Mouse (Mus musculus) liver, embryonic 15.5 days (tissue): ENCODE results near the gene Camkmt. TPM values are rescaled to one million over a fixed set of nuclear protein-coding genes. Genes with fewer than 3 reads are reported as not detected.

Experiments used
- ATAC-seq: fragments of 200-750 bp; cut with Nextera tagmentation; 2 replicates; pipeline ENCODE4 v1.8.0; 2017; ENCODE audit warnings: moderate number of reproducible peaks, mild to moderate bottlenecking, moderate library complexity; ENCODE audit not compliant: insufficient read depth
- H3K27ac ChIP-seq: fragments of 300-500 bp; sonication (generic); replicated peaks from 2 replicates; pipeline ENCODE4 v1.5.1; 2015; ENCODE audit warnings: mild to moderate bottlenecking, inconsistent platforms
- H3K27me3 ChIP-seq: fragments of 300-500 bp; sonication (generic); 2 replicates; pipeline ENCODE4 v1.6.1; 2015; ENCODE audit warnings: mild to moderate bottlenecking, inconsistent platforms
- H3K36me3 ChIP-seq: fragments of 300-500 bp; sonication (generic); replicated peaks from 2 replicates; pipeline ENCODE4 v1.6.1; 2015; ENCODE audit warnings: moderate library complexity, mild to moderate bottlenecking, inconsistent platforms
- H3K4me1 ChIP-seq: fragments of 300-500 bp; sonication (generic); replicated peaks from 2 replicates; pipeline ENCODE4 v1.6.1; 2015; ENCODE audit warnings: inconsistent platforms
- H3K4me2 ChIP-seq: fragments of 300-500 bp; sonication (generic); 2 replicates; pipeline ENCODE4 v1.6.1; 2015; ENCODE audit warnings: moderate library complexity, mild to moderate bottlenecking, inconsistent platforms
- H3K4me3 ChIP-seq: fragments of 300-500 bp; sonication (generic); replicated peaks from 2 replicates; pipeline ENCODE4 v1.5.1; 2015; ENCODE audit warnings: mild to moderate bottlenecking, inconsistent platforms
- H3K9ac ChIP-seq: fragments of 300-500 bp; sonication (generic); 2 replicates; pipeline ENCODE4 v1.6.1; 2015; ENCODE audit warnings: moderate library complexity, mild to moderate bottlenecking, inconsistent platforms
- H3K9me3 ChIP-seq: fragments of 300-500 bp; sonication (generic); replicated peaks from 2 replicates; pipeline ENCODE4 v1.6.1; 2016; ENCODE audit warnings: inconsistent platforms
- WGBS: fragments of 180-500 bp; shearing (Covaris S2); methylation state at CpG from one replicate; pipeline ENCODE4 v1.1.7; 2015; ENCODE audit warnings: mixed read lengths; ENCODE audit not compliant: insufficient replicate concordance; 5-methylcytosine and 5-hydroxymethylcytosine counted together
- polyA plus RNA-seq: library from polyadenylated mRNA; unstranded; fragments of >200 nt; fragmentation: Nextera tagmentation; extraction: Ambion mirVana; gene quantifications from 2 replicates; pipeline ENCODE4 v1.2.1, GENCODE M21; 2015

Gene Camkmt
- polyA plus RNA-seq, 1 experiment from 2014 or later, result 2.7 TPM

- no peaks in the 10 kb centered on the region for H3K36me3 ChIP-seq
- WGBS, result 59% methylated on average over 6 of the region's 6 CpGs
- ATAC-seq, result no peak
- no peak overlapping the region for H3K27ac ChIP-seq
- no peak overlapping the region for H3K4me3 ChIP-seq
- H3K4me1 ChIP-seq, result no peaks in the 10 kb centered on the region
- no peaks in the 10 kb centered on the region for H3K27me3 ChIP-seq
- no peaks in the 10 kb centered on the region for H3K9me3 ChIP-seq
- H3K9ac ChIP-seq, result no peak overlapping the region
- H3K4me2 ChIP-seq, result no peak overlapping the region
These were observed 201.9 kb downstream of the Camkmt start for GRCm38 (mm10) chr17:85292276-85292675.

- 78% methylated on average over 3 of the region's 3 CpGs for WGBS
- Histone ChIP-seq H3K27ac (no peak overlapping the region), H3K9ac (no peak overlapping the region), H3K36me3 (no peaks in the 10 kb centered on the region), H3K27me3 (no peaks in the 10 kb centered on the region), H3K4me1 (no peaks in the 10 kb centered on the region), H3K4me3 (no peak overlapping the region), H3K4me2 (no peak overlapping the region), H3K9me3 (no peaks in the 10 kb centered on the region)
- ATAC-seq, result no peak
These were observed 213.3 kb downstream of the Camkmt start for GRCm38 (mm10) chr17:85303686-85304085.

GRCm38 (mm10) chr17:85308566-85308965 is 218.2 kb downstream of the Camkmt start:
- no peak for ATAC-seq
- 79% methylated on average over 7 of the region's 7 CpGs for WGBS
- H3K27ac ChIP-seq, result no peak overlapping the region
- no peak overlapping the region for H3K4me3 ChIP-seq
- H3K4me1 ChIP-seq, result no peaks in the 10 kb centered on the region
- H3K9me3 ChIP-seq, result no peaks in the 10 kb centered on the region
- no peak overlapping the region for H3K9ac ChIP-seq
- H3K4me2 ChIP-seq, result no peak overlapping the region
- H3K27me3 ChIP-seq, result no peaks in the 10 kb centered on the region
- H3K36me3 ChIP-seq, result no peaks in the 10 kb centered on the region

GRCm38 (mm10) chr17:85309046-85309445 is 218.7 kb downstream of the Camkmt start:
- no peak for ATAC-seq
- Histone ChIP-seq H3K27ac (no peak overlapping the region), H3K27me3 (no peaks in the 10 kb centered on the region), H3K4me1 (no peaks in the 10 kb centered on the region), H3K4me2 (no peak overlapping the region), H3K4me3 (no peak overlapping the region), H3K36me3 (no peaks in the 10 kb centered on the region), H3K9ac (no peak overlapping the region), H3K9me3 (no peaks in the 10 kb centered on the region)
- 82% methylated on average over 10 of the region's 10 CpGs for WGBS

GRCm38 (mm10) chr17:85311348-85311747 is 221.0 kb downstream of the Camkmt start:
- H3K9me3 ChIP-seq, result no peaks in the 10 kb centered on the region
- H3K27me3 ChIP-seq, result no peaks in the 10 kb centered on the region
- H3K27ac ChIP-seq, result no peak overlapping the region
- H3K4me1 ChIP-seq, result no peaks in the 10 kb centered on the region
- no peak overlapping the region for H3K4me2 ChIP-seq
- no peak overlapping the region for H3K9ac ChIP-seq
- no peak overlapping the region for H3K4me3 ChIP-seq
- H3K36me3 ChIP-seq, result no peaks in the 10 kb centered on the region
- ATAC-seq, result no peak
- WGBS, result 77% methylated on average over 13 of the region's 13 CpGs

- no peak overlapping the region for H3K4me2 ChIP-seq
- 68% methylated on average over 10 of the region's 10 CpGs for WGBS
- H3K9ac ChIP-seq, result no peak overlapping the region
- no peak for ATAC-seq
- no peaks in the 10 kb centered on the region for H3K4me1 ChIP-seq
- no peaks in the 10 kb centered on the region for H3K27me3 ChIP-seq
- no peak overlapping the region for H3K4me3 ChIP-seq
- H3K9me3 ChIP-seq, result no peaks in the 10 kb centered on the region
- H3K27ac ChIP-seq, result no peak overlapping the region
- H3K36me3 ChIP-seq, result no peaks in the 10 kb centered on the region
These were observed 228.0 kb downstream of the Camkmt start for GRCm38 (mm10) chr17:85318401-85318800.

GRCm38 (mm10) chr17:85319779-85320300 is 229.5 kb downstream of the Camkmt start:
- 74% methylated on average over 8 of the region's 8 CpGs for WGBS

GRCm38 (mm10) chr17:85328901-85329300 is 238.5 kb downstream of the Camkmt start:
- 72% methylated on average over 10 of the region's 10 CpGs for WGBS

More at GRCm38 (mm10) chr17:85319779-85320300, 229.5 kb downstream of the Camkmt start:
- Histone ChIP-seq H3K4me2 (no peak overlapping the region), H3K9me3 (no peaks in the 10 kb centered on the region), H3K9ac (no peak overlapping the region), H3K27me3 (no peaks in the 10 kb centered on the region), H3K4me3 (no peak overlapping the region), H3K4me1 (no peaks in the 10 kb centered on the region), H3K27ac (no peak overlapping the region), H3K36me3 (no peaks in the 10 kb centered on the region)
- no peak for ATAC-seq

GRCm38 (mm10) chr17:85335464-85335863 is 245.1 kb downstream of the Camkmt start:
- no peak overlapping the region for H3K4me2 ChIP-seq
- no peaks in the 10 kb centered on the region for H3K4me1 ChIP-seq
- no peaks in the 10 kb centered on the region for H3K9me3 ChIP-seq
- H3K36me3 ChIP-seq, result no peaks in the 10 kb centered on the region
- no peak overlapping the region for H3K9ac ChIP-seq
- WGBS, result 76% methylated on average over 10 of the region's 10 CpGs
- no peaks in the 10 kb centered on the region for H3K27me3 ChIP-seq
- no peak overlapping the region for H3K27ac ChIP-seq
- ATAC-seq, result no peak
- no peak overlapping the region for H3K4me3 ChIP-seq

More at GRCm38 (mm10) chr17:85328901-85329300, 238.5 kb downstream of the Camkmt start:
- Histone ChIP-seq H3K36me3 (no peaks in the 10 kb centered on the region), H3K4me2 (no peak overlapping the region), H3K9me3 (no peaks in the 10 kb centered on the region), H3K27ac (no peak overlapping the region), H3K27me3 (no peaks in the 10 kb centered on the region), H3K4me3 (no peak overlapping the region), H3K4me1 (no peaks in the 10 kb centered on the region), H3K9ac (no peak overlapping the region)
- ATAC-seq, result no peak

- Histone ChIP-seq H3K36me3 (no peaks in the 10 kb centered on the region), H3K4me2 (no peak overlapping the region), H3K4me3 (no peak overlapping the region), H3K27me3 (no peaks in the 10 kb centered on the region), H3K9ac (no peak overlapping the region), H3K4me1 (no peaks in the 10 kb centered on the region), H3K27ac (no peak overlapping the region), H3K9me3 (no peaks in the 10 kb centered on the region)
- ATAC-seq, result no peak
- 57% methylated on average over 7 of the region's 7 CpGs for WGBS
These were observed 247.3 kb downstream of the Camkmt start for GRCm38 (mm10) chr17:85337666-85338065.

- ATAC-seq, result no peak
- Histone ChIP-seq H3K4me3 (no peak overlapping the region), H3K27ac (no peak overlapping the region), H3K27me3 (no peaks in the 10 kb centered on the region), H3K4me1 (no peaks in the 10 kb centered on the region), H3K36me3 (no peaks in the 10 kb centered on the region), H3K9me3 (no peaks in the 10 kb centered on the region), H3K9ac (no peak overlapping the region), H3K4me2 (no peak overlapping the region)
- WGBS, result 55% methylated on average over 18 of the region's 18 CpGs
These were observed 250.9 kb downstream of the Camkmt start for GRCm38 (mm10) chr17:85341134-85341700.

GRCm38 (mm10) chr17:85342471-85342870 is 252.1 kb downstream of the Camkmt start:
- WGBS, result 69% methylated on average over 5 of the region's 5 CpGs
- ATAC-seq, result no peak

More at GRCm38 (mm10) chr17:85342471-85342870, 252.1 kb downstream of the Camkmt start:
- Histone ChIP-seq H3K27me3 (no peaks in the 10 kb centered on the region), H3K9me3 (no peaks in the 10 kb centered on the region), H3K9ac (no peak overlapping the region), H3K36me3 (no peaks in the 10 kb centered on the region), H3K4me1 (no peaks in the 10 kb centered on the region), H3K4me3 (no peak overlapping the region), H3K4me2 (no peak overlapping the region), H3K27ac (no peak overlapping the region)
